Mouse (Mus musculus): ENCODE data around the gene Fmo2.
A peak's percentile ranks its signal among the peaks of the same experiment; 100 is the strongest.

DNA sequence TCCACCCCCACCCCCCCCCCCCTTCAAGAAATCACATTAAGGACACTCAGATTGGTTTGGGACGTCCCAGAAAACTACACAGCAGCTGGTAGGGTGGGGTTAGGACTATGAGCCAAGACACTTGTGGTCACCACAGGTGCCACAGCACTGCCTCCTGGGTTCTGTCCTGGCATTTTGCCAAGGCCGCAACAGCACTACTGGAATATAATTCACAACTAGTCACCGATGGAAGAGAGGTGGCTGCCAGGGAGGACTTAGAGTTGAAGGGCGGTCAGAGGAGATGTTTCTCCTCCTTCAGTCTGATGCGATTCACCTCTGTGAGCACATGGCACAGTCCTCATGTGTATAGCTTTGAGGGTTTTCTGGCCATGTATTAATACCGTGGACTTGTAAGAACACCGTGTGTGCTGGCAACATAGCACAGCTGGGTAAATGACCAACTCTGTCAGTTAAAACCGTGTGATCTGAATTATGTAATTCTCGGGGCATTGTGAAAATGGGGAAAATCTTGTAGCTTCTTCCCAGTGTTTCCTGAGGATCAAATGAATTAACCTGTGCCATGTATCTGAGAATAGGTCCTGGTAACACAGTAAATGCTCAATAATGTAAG is 38.4 kb downstream of the Fmo2 start:
- TF ChIP-seq CTCF (IDR thresholded peaks at IDR 0.05; ENCODE audit: insufficient read depth, low read length) (no peak), POLR2A (IDR thresholded peaks at IDR 0.05; ENCODE audit: borderline replicate concordance, extremely low read depth, low read depth, low read length) (0 out of 2 replicates have a peak, but pooled peaks have one; percentile 2)

All from lung, adult 2 months (tissue).